Mouse (Mus musculus): ENCODE measurements at regions not wholly inside any gene's neighbourhood (a gene's known extent, or its start where the extent isn't known, plus 50 kb on each side); places are given as distances from the start of the nearest gene placed in this dataset.

GRCm38 (mm10) chr2:45197955-45198631, 80.9 kb upstream of the Zeb2 start:
- TF ChIP-seq POLR2A (IDR thresholded peaks at IDR 0.05; ENCODE audit: borderline replicate concordance, extremely low read depth, low read depth, low read length) (no peak), CTCF (IDR thresholded peaks at IDR 0.05; ENCODE audit: insufficient read depth, low read length) (no peak)
- Histone ChIP-seq H3K4me1 (ENCODE audit: control insufficient read depth, insufficient read depth, low read length) (no peaks in the 10 kb centered on the region), H3K4me3 (replicated peaks; ENCODE audit: extremely low read depth, low read depth, low read length) (no peak overlapping the region)
- 58% methylated on average over 13 of the region's 13 CpGs for WGBS
- DNase-seq = no peak

- no peaks in the 10 kb centered on the region for H3K4me1 ChIP-seq (ENCODE audit: control insufficient read depth, insufficient read depth, low read length)
- DNase-seq = no peak
- WGBS = 69% methylated on average over 10 of the region's 10 CpGs
Observed at GRCm38 (mm10) chr2:45197342-45197741, 80.1 kb upstream of the Zeb2 start.

GRCm38 (mm10) chr2:45196511-45196910, 79.3 kb upstream of the Zeb2 start:
- 92% methylated on average over 4 of the region's 4 CpGs for WGBS
- TF ChIP-seq POLR2A (IDR thresholded peaks at IDR 0.05; ENCODE audit: borderline replicate concordance, extremely low read depth, low read depth, low read length) (no peak), CTCF (IDR thresholded peaks at IDR 0.05; ENCODE audit: insufficient read depth, low read length) (no peak)
- H3K4me1 ChIP-seq (ENCODE audit: control insufficient read depth, insufficient read depth, low read length) = no peaks in the 10 kb centered on the region
- H3K4me3 ChIP-seq (replicated peaks; ENCODE audit: extremely low read depth, low read depth, low read length) = no peak overlapping the region
- no peak for DNase-seq

More at GRCm38 (mm10) chr2:45197342-45197741, 80.1 kb upstream of the Zeb2 start:
- H3K4me3 ChIP-seq (replicated peaks; ENCODE audit: extremely low read depth, low read depth, low read length) = no peak overlapping the region
- no peak for TF ChIP-seq POLR2A (IDR thresholded peaks at IDR 0.05; ENCODE audit: borderline replicate concordance, extremely low read depth, low read depth, low read length)
- no peak for TF ChIP-seq CTCF (IDR thresholded peaks at IDR 0.05; ENCODE audit: insufficient read depth, low read length)

- DNase-seq = no peak
- H3K4me1 ChIP-seq (ENCODE audit: control insufficient read depth, insufficient read depth, low read length) = no peaks in the 10 kb centered on the region
- TF ChIP-seq CTCF (IDR thresholded peaks at IDR 0.05; ENCODE audit: insufficient read depth, low read length) (no peak), POLR2A (IDR thresholded peaks at IDR 0.05; ENCODE audit: borderline replicate concordance, extremely low read depth, low read depth, low read length) (no peak)
- WGBS = 80% methylated on average over 7 of the region's 7 CpGs
- H3K4me3 ChIP-seq (replicated peaks; ENCODE audit: extremely low read depth, low read depth, low read length) = no peak overlapping the region
Observed at GRCm38 (mm10) chr2:45194335-45194734, 77.1 kb upstream of the Zeb2 start.

GRCm38 (mm10) chr2:45185621-45185999, 68.4 kb upstream of the Zeb2 start:
- Histone ChIP-seq H3K4me3 (replicated peaks; ENCODE audit: extremely low read depth, low read depth, low read length) (no peak overlapping the region), H3K4me1 (ENCODE audit: control insufficient read depth, insufficient read depth, low read length) (peaks cover 2% of the 10 kb centered on the region; the same call in 1 of the 2 replicates)
- DNase-seq = no peak
- TF ChIP-seq CTCF (IDR thresholded peaks at IDR 0.05; ENCODE audit: insufficient read depth, low read length) (no peak), POLR2A (IDR thresholded peaks at IDR 0.05; ENCODE audit: borderline replicate concordance, extremely low read depth, low read depth, low read length) (no peak)

- no peak for DNase-seq
- Histone ChIP-seq H3K4me1 (ENCODE audit: control insufficient read depth, insufficient read depth, low read length) (peaks cover 2% of the 10 kb centered on the region; the same call in 1 of the 2 replicates), H3K4me3 (replicated peaks; ENCODE audit: extremely low read depth, low read depth, low read length) (peak overlapping the region; percentile 36)
- TF ChIP-seq CTCF (IDR thresholded peaks at IDR 0.05; ENCODE audit: insufficient read depth, low read length) = no peak
- no peak for TF ChIP-seq POLR2A (IDR thresholded peaks at IDR 0.05; ENCODE audit: borderline replicate concordance, extremely low read depth, low read depth, low read length)
- WGBS = 14% methylated on average over 18 of the region's 18 CpGs
Observed at GRCm38 (mm10) chr2:45184704-45185620, 67.8 kb upstream of the Zeb2 start.

GRCm38 (mm10) chr2:45184149-45184548, 67.0 kb upstream of the Zeb2 start:
- H3K4me1 ChIP-seq (ENCODE audit: control insufficient read depth, insufficient read depth, low read length) = peaks cover 2% of the 10 kb centered on the region; the same call in 1 of the 2 replicates
- H3K4me3 ChIP-seq (replicated peaks; ENCODE audit: extremely low read depth, low read depth, low read length) = no peak overlapping the region
- WGBS = 81% methylated on average over 6 of the region's 6 CpGs
- no peak for DNase-seq
- TF ChIP-seq POLR2A (IDR thresholded peaks at IDR 0.05; ENCODE audit: borderline replicate concordance, extremely low read depth, low read depth, low read length) (no peak), CTCF (IDR thresholded peaks at IDR 0.05; ENCODE audit: insufficient read depth, low read length) (no peak)

GRCm38 (mm10) chr2:45182876-45183275, 65.7 kb upstream of the Zeb2 start:
- Histone ChIP-seq H3K4me3 (replicated peaks; ENCODE audit: extremely low read depth, low read depth, low read length) (no peak overlapping the region), H3K4me1 (ENCODE audit: control insufficient read depth, insufficient read depth, low read length) (peaks cover 2% of the 10 kb centered on the region; the same call in 1 of the 2 replicates)
- 88% methylated on average over 1 of the region's 1 CpGs for WGBS
- no peak for DNase-seq
- no peak for TF ChIP-seq POLR2A (IDR thresholded peaks at IDR 0.05; ENCODE audit: borderline replicate concordance, extremely low read depth, low read depth, low read length)
- TF ChIP-seq CTCF (IDR thresholded peaks at IDR 0.05; ENCODE audit: insufficient read depth, low read length) = no peak

- Histone ChIP-seq H3K4me3 (replicated peaks; ENCODE audit: extremely low read depth, low read depth, low read length) (no peak overlapping the region), H3K4me1 (ENCODE audit: control insufficient read depth, insufficient read depth, low read length) (peaks cover 2% of the 10 kb centered on the region; the same call in 1 of the 2 replicates)
- TF ChIP-seq CTCF (IDR thresholded peaks at IDR 0.05; ENCODE audit: insufficient read depth, low read length) = no peak
- TF ChIP-seq POLR2A (IDR thresholded peaks at IDR 0.05; ENCODE audit: borderline replicate concordance, extremely low read depth, low read depth, low read length) = no peak
- 66% methylated on average over 7 of the region's 7 CpGs for WGBS
- no peak for DNase-seq
Observed at GRCm38 (mm10) chr2:45181552-45181951, 64.4 kb upstream of the Zeb2 start.

Data from lung, adult 2 months (tissue).